Comparison of ENCODE assay signal across 26 mouse cellular contexts in genomic region chr15:81760361-81761079, GRCm38 (mm10). TPM values are rescaled to one million over a fixed set of nuclear protein-coding genes. Genes with fewer than 3 reads are reported as not detected.
DNase-seq lines count a peak whose midpoint lies in the region; ATAC-seq and TF ChIP-seq lines count a peak whose summit lies in the region.
"Had no signal": no experiment of that assay in that cellular context is flagged by ENCODE, and none has a peak within 500 bp of the region (broad histone marks: within the 10 kb centered on the region; RNA-seq: fewer than 3 reads in every experiment).

No protein-coding gene starts in this region.

- 0 out of 2 replicates have a peak overlapping the region, but pooled peaks have one; percentile 0 for H3K27ac ChIP-seq in kidney, adult 2 months (ENCODE audit: insufficient read depth, low read depth, low read length)
- no peak overlapping the region for H3K27ac ChIP-seq in kidney, embryonic 15.5 days
- peak overlapping the region; percentile 67 for H3K27ac ChIP-seq in testis, adult 2 months (ENCODE audit: control insufficient read depth, insufficient read depth, low read depth, low read length)
- H3K27ac ChIP-seq in forebrain, embryonic 12.5 days, result no peak overlapping the region
- H3K27ac ChIP-seq: embryonic facial prominence, embryonic 13.5 days; forebrain, embryonic 13.5 days; heart, adult 2 months; hindbrain, embryonic 12.5 days; layer of hippocampus, adult 2 months; limb, embryonic 13.5 days; neural tube, embryonic 15.5 days; stomach, embryonic 15.5 days had no signal

- no peak for TF ChIP-seq CTCF in kidney, adult 2 months (conservative IDR thresholded peaks at IDR 0.05; ENCODE audit: insufficient read depth, insufficient read length, low read depth, low read length)
- TF ChIP-seq CTCF in testis, adult 2 months (IDR thresholded peaks at IDR 0.05; ENCODE audit: control insufficient read depth, insufficient read depth, insufficient replicate concordance, low read depth, low read length), result no peak

- no peak overlapping the region for H3K4me3 ChIP-seq in kidney, adult 2 months (ENCODE audit: insufficient read depth, low read depth, low read length)
- no peak overlapping the region for H3K4me3 ChIP-seq in kidney, embryonic 15.5 days (replicated peaks)
- H3K4me3 ChIP-seq in testis, adult 2 months (ENCODE audit: control insufficient read depth, low read depth, low read length), result peak overlapping the region; percentile 27
- no peak overlapping the region for H3K4me3 ChIP-seq in forebrain, embryonic 12.5 days (replicated peaks)
- H3K4me3 ChIP-seq: embryonic facial prominence, embryonic 13.5 days; erythroblast, embryonic 14.5 days; forebrain, embryonic 13.5 days; heart, adult 2 months; hindbrain, embryonic 12.5 days; layer of hippocampus, adult 2 months; limb, embryonic 13.5 days; neural tube, embryonic 15.5 days; stomach, embryonic 15.5 days had no signal

- no peak for ATAC-seq in kidney, embryonic 15.5 days (replicated peaks; ENCODE audit: low FRiP score)
- no peak for ATAC-seq in megakaryocyte progenitor cell, adult 5-6 weeks (replicated peaks; ENCODE audit: poor library complexity)
- ATAC-seq in forebrain, embryonic 12.5 days (ENCODE audit: low FRiP score), result no peak
- ATAC-seq: forebrain, embryonic 13.5 days; intestine, postnatal 0 days had no signal

- no peak overlapping the region for H3K9ac ChIP-seq in kidney, embryonic 15.5 days
- H3K9ac ChIP-seq in forebrain, embryonic 12.5 days, result no peak overlapping the region
- H3K9ac ChIP-seq: embryonic facial prominence, embryonic 13.5 days; forebrain, embryonic 13.5 days; hindbrain, embryonic 12.5 days; limb, embryonic 13.5 days; neural tube, embryonic 15.5 days; stomach, embryonic 15.5 days had no signal

- no peaks in the 10 kb centered on the region for H3K27me3 ChIP-seq in kidney, adult 2 months (replicated peaks; ENCODE audit: control insufficient read depth, insufficient read depth, low read length)
- no peaks in the 10 kb centered on the region for H3K27me3 ChIP-seq in kidney, embryonic 15.5 days
- no peaks in the 10 kb centered on the region for H3K27me3 ChIP-seq in testis, adult 2 months (ENCODE audit: control insufficient read depth, insufficient read depth, low read length)
- no peaks in the 10 kb centered on the region for H3K27me3 ChIP-seq in forebrain, embryonic 12.5 days
- H3K27me3 ChIP-seq: embryonic facial prominence, embryonic 13.5 days; forebrain, embryonic 13.5 days; hindbrain, embryonic 12.5 days; limb, embryonic 13.5 days; neural tube, embryonic 15.5 days; stomach, embryonic 15.5 days had no signal

- 85% methylated on average over 5 of the region's 5 CpGs for WGBS in kidney, adult 2 months
- WGBS in kidney, embryonic 15.5 days, result 88% methylated on average over 5 of the region's 5 CpGs
- WGBS in forebrain, embryonic 12.5 days, result 91% methylated on average over 5 of the region's 5 CpGs

- H3K36me3 ChIP-seq in kidney, adult 2 months (ENCODE audit: control insufficient read depth, insufficient read depth, low read length), result no peaks in the 10 kb centered on the region
- H3K36me3 ChIP-seq in kidney, embryonic 15.5 days, result peaks cover 14% of the 10 kb centered on the region
- H3K36me3 ChIP-seq in testis, adult 2 months (ENCODE audit: control insufficient read depth, insufficient read depth, low read length), result no peaks in the 10 kb centered on the region
- H3K36me3 ChIP-seq in forebrain, embryonic 12.5 days (replicated peaks), result peaks cover 5% of the 10 kb centered on the region
- H3K36me3 ChIP-seq: neural tube, embryonic 15.5 days; stomach, embryonic 15.5 days had no signal

- DNase-seq in kidney, adult 2 months, result peak; percentile 73
- no peak for DNase-seq in testis, postnatal 14 days (ENCODE audit: low spot score)
- peak; percentile 42 to 67 for DNase-seq in kidney, postnatal 36 days
- DNase-seq: cerebellum, adult 18-20 months; cerebellum, postnatal 14 days; gastrocnemius, postnatal 36 days; heart, adult 2 months; lung, adult 18-20 months; lung, postnatal 10 days; right cerebral cortex, adult 18-20 months; right cerebral cortex, postnatal 4 days; thymus, adult 2 months had no signal

- 0 out of 2 replicates have a peak, but pooled peaks cover 8% of the 10 kb centered on the region for H3K4me1 ChIP-seq in kidney, adult 2 months (ENCODE audit: control insufficient read depth, insufficient read depth, low read length)
- peaks cover 7% of the 10 kb centered on the region for H3K4me1 ChIP-seq in kidney, embryonic 15.5 days
- no peaks in the 10 kb centered on the region for H3K4me1 ChIP-seq in testis, adult 2 months (ENCODE audit: control insufficient read depth, insufficient read depth, low read length)
- no peaks in the 10 kb centered on the region for H3K4me1 ChIP-seq in forebrain, embryonic 12.5 days
- H3K4me1 ChIP-seq: embryonic facial prominence, embryonic 13.5 days; hindbrain, embryonic 12.5 days had no signal

- no peak for TF ChIP-seq POLR2A in kidney, adult 2 months (IDR thresholded peaks at IDR 0.05; ENCODE audit: low read depth, low read length)
- TF ChIP-seq POLR2A in testis, adult 2 months (IDR thresholded peaks at IDR 0.05; ENCODE audit: control insufficient read depth, low read depth, low read length), result no peak

- no peaks in the 10 kb centered on the region for H3K9me3 ChIP-seq in kidney, embryonic 15.5 days (replicated peaks)
- H3K9me3 ChIP-seq in forebrain, embryonic 12.5 days, result no peaks in the 10 kb centered on the region
- H3K9me3 ChIP-seq: embryonic facial prominence, embryonic 13.5 days; forebrain, embryonic 13.5 days; hindbrain, embryonic 12.5 days; limb, embryonic 13.5 days; neural tube, embryonic 15.5 days; stomach, embryonic 15.5 days had no signal

- H3K4me2 ChIP-seq in kidney, embryonic 15.5 days, result no peak overlapping the region
- no peak overlapping the region for H3K4me2 ChIP-seq in forebrain, embryonic 12.5 days
- H3K4me2 ChIP-seq: embryonic facial prominence, embryonic 13.5 days; forebrain, embryonic 13.5 days; hindbrain, embryonic 12.5 days; limb, embryonic 13.5 days; midbrain, embryonic 11.5 days; neural tube, embryonic 15.5 days; stomach, embryonic 15.5 days had no signal

RNA-seq across cellular contexts. Expression of gene Rangap1, which starts 15.2 kb away (rescaled TPM):
- 24.6 and 25.8 TPM in 2 replicates for polyA plus RNA-seq in kidney, adult 2 months (2012; rRNA removed)
- 99.1 and 106 TPM in 2 replicates for polyA plus RNA-seq in kidney, embryonic 15.5 days (2015; fragmentation: Nextera tagmentation; extraction: Ambion mirVana)
- 234 and 245 TPM in 2 replicates for polyA plus RNA-seq in testis, adult 2 months (2012; rRNA removed)
- 44.1 and 46.9 TPM in 2 replicates for total RNA-seq in megakaryocyte progenitor cell, adult 5-6 weeks (2015)
- total RNA-seq in megakaryocyte progenitor cell, adult 5-6 weeks (2017), result 106 and 129 TPM in 2 replicates
- 166 and 174 TPM in 2 replicates for polyA plus RNA-seq in forebrain, embryonic 12.5 days (2016; fragmentation: Nextera tagmentation; extraction: Ambion mirVana)

RNA-seq across cellular contexts. Expression of gene Zc3h7b, which starts 15.7 kb away (rescaled TPM):
- 46.5 and 47.3 TPM in 2 replicates for polyA plus RNA-seq in kidney, adult 2 months (2012; rRNA removed)
- polyA plus RNA-seq in kidney, embryonic 15.5 days (2015; fragmentation: Nextera tagmentation; extraction: Ambion mirVana), result 34.8 and 37.4 TPM in 2 replicates
- 21.6 and 26.3 TPM in 2 replicates for polyA plus RNA-seq in testis, adult 2 months (2012; rRNA removed)
- total RNA-seq in megakaryocyte progenitor cell, adult 5-6 weeks (2015), result 19.3 and 20.5 TPM in 2 replicates
- total RNA-seq in megakaryocyte progenitor cell, adult 5-6 weeks (2017), result 16.0 and 17.8 TPM in 2 replicates
- polyA plus RNA-seq in forebrain, embryonic 12.5 days (2016; fragmentation: Nextera tagmentation; extraction: Ambion mirVana), result 45.8 and 51.3 TPM in 2 replicates

RNA-seq across cellular contexts. Expression of gene Tef, which starts 41.7 kb away (rescaled TPM):
- 121 and 131 TPM in 2 replicates for polyA plus RNA-seq in kidney, adult 2 months (2012; rRNA removed)
- polyA plus RNA-seq in kidney, embryonic 15.5 days (2015; fragmentation: Nextera tagmentation; extraction: Ambion mirVana), result 23.9 and 26.5 TPM in 2 replicates
- polyA plus RNA-seq in testis, adult 2 months (2012; rRNA removed), result 36.1 and 38.9 TPM in 2 replicates
- 4.9 and 5.1 TPM in 2 replicates for total RNA-seq in megakaryocyte progenitor cell, adult 5-6 weeks (2015)
- 10.4 and 11.0 TPM in 2 replicates for total RNA-seq in megakaryocyte progenitor cell, adult 5-6 weeks (2017)
- polyA plus RNA-seq in forebrain, embryonic 12.5 days (2016; fragmentation: Nextera tagmentation; extraction: Ambion mirVana), result 25.8 and 27.2 TPM in 2 replicates

Comparison
In these comparisons a context has a peak if more than half of its experiments do, and no peak if none do; other contexts are left out.
1. H3K27ac ChIP-seq: peak in kidney, adult 2 months (single experiment) and testis, adult 2 months (single experiment); none in kidney, embryonic 15.5 days (single experiment) and forebrain, embryonic 12.5 days (single experiment).